Mouse (Mus musculus) bone marrow macrophage, adult 2 months (primary cell): ENCODE measurements around the gene E130114P18Rik. TPM values are rescaled to one million over a fixed set of nuclear protein-coding genes. Genes with fewer than 3 reads are reported as not detected.
A peak's percentile ranks its signal among the peaks of the same experiment; 100 is the strongest.

Experiments used
- H3K27ac ChIP-seq: 2 replicates; pipeline ENCODE4 v1.5.1; 2012; ENCODE audit warnings: low read depth, low read length; ENCODE audit not compliant: insufficient read depth
- H3K4me1 ChIP-seq: 2 replicates; pipeline ENCODE4 v1.6.1; 2012; ENCODE audit warnings: low read length; ENCODE audit not compliant: control insufficient read depth, insufficient read depth
- H3K4me3 ChIP-seq: 2 replicates; pipeline ENCODE4 v1.5.1; 2012; ENCODE audit warnings: mild to moderate bottlenecking, low read length, moderate library complexity; ENCODE audit not compliant: insufficient read depth
- CTCF ChIP-seq: IDR thresholded peaks from 2 replicates; pipeline ENCODE4 v1.5.1; 2012; ENCODE audit warnings: low read depth, mild to moderate bottlenecking, low read length, moderate library complexity
- POLR2A ChIP-seq: IDR thresholded peaks from 2 replicates; pipeline ENCODE4 v1.6.1; 2012; ENCODE audit warnings: mild to moderate bottlenecking, low read depth, low read length, borderline replicate concordance
- polyA plus RNA-seq: library from polyadenylated mRNA; stranded (reverse); fragments of >200 nt; gene quantifications from 2 replicates; pipeline ENCODE4 v1.2.4, GENCODE M21; 2012; ENCODE audit not compliant: missing spikeins, insufficient read depth, insufficient read length

E130114P18Rik gene
- polyA plus RNA-seq, 1 experiment = not detected

DNA sequence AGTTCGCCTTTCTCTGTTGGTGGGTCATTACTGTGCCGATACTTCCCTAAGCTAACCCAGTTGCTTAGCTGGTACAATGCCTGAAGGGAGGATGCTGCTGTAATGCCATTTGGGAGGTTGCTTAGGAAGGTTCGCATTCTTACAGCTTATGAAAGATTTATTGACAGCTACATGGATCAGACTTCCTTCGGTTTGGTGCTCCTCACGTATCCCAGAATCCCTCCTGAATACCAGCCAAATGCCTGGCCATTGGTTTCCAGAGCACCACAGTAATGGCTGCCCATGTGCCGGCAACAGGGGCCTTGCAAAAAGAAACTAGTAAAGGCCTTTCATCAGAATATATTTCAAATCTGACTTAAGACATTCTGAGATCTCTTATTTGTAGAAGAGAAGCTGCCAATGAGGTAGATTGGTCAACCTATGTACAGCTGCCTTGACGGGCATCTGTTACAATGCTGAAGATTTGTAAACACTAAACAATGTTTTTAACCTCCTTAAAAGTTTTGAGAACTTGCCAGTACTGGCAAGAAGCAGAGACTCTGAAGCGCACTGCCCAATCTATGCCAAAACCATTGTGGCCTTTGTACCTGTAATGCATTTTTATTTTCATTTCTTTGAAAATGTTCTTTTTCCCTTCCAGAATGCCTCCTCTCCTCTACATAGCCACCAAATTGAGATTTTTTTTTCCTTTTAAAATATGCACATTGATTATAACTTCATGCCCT is 7.8 kb upstream of the E130114P18Rik start:
- Histone ChIP-seq H3K4me3 (no peak overlapping the region), H3K4me1 (no peaks in the 10 kb centered on the region), H3K27ac (no peak overlapping the region)
- no peak for TF ChIP-seq POLR2A
- TF ChIP-seq CTCF = no peak

DNA sequence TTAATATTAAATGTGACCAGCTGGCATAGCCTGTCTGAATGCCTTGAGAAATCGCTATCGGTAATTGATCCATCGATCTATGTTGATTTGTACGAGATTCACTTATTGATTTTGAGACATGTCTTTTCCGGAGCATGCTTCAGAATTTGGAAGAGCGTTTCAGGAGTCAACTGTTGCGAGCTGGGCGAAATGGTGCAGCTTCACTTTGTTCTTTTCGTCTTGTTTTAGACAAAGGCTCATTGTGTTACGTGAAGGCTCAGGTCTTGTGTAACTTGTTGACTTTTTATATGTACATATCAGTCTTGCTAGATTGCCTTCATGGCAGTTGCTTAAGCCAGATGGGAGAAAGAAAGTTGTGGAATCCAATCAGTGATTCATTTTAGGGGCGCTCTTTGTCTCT is 6.4 kb upstream of the E130114P18Rik start:
- TF ChIP-seq CTCF (no peak), POLR2A (no peak)

DNA sequence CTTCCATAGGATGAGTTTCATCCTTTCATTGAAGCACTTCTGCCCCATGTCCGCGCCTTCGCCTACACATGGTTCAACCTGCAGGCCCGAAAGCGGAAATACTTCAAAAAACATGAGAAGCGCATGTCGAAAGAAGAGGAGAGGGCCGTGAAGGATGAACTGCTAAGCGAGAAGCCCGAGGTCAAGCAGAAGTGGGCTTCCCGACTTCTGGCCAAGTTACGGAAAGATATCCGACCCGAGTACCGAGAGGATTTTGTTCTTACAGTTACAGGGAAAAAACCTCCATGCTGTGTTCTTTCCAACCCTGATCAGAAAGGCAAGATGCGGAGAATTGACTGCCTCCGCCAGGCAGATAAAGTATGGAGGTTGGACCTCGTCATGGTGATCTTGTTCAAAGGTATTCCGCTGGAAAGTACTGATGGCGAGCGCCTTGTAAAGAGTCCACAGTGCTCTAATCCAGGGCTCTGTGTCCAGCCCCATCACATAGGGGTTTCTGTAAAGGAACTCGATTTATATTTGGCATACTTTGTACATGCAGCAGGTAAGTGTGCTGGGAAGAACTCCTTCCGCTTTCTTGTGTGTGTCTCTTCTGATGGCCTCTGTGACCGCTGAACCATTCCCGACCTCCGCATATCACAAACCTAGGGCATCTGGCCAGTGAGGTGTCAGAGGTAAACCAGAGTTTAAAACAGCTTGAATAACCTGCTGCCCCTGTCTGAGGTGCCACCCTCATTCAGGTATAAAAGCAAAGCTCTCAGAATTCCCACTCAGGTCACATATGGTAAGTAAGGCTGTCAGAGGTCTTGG is 5.4 kb upstream of the E130114P18Rik start:
- no peak overlapping the region for H3K27ac ChIP-seq
- H3K4me3 ChIP-seq = no peak overlapping the region
- TF ChIP-seq CTCF (no peak), POLR2A (no peak)
- peaks cover 8% of the 10 kb centered on the region for H3K4me1 ChIP-seq

More for the DNA sequence above, 6.4 kb upstream of the E130114P18Rik start:
- Histone ChIP-seq H3K4me3 (no peak overlapping the region), H3K4me1 (peaks cover 8% of the 10 kb centered on the region), H3K27ac (no peak overlapping the region)

DNA sequence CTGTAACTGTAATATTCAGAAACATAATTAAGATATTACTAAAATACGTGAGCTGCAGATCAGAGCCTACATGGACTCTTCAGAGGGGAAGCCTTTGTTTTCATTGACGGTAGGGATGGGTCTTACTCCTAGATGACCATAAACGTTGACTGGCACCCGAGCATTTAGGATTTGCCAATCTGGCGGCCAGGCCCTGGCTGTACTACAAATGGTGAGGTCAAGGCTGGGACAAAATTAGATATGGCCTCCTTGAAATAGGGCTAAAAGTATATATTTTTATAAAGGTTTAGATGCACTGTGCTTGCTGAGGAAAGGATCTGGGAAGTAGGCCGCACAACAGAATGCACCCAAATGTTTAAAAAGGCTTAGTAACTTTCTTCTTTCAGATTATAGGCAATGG is 4.6 kb upstream of the E130114P18Rik start:
- H3K27ac ChIP-seq = no peak overlapping the region

DNA sequence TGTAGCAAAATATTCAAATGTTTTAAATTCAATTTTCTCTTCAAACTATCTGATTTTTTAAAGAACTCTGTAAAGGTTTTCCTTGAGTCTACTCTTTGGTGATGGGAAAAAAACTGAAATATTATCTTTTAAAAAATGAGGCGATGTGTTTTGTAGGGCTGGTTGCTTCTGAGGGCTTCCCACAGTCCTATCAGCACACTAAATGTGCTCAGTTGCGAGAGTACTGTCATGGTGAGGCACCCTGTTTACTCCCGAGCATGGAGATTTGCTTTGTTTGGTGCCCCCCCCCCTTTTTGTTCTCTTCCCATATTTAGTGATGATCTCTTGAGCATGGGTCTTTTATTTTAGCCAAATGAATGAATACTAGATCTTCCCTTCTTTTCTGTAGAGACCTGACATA is 4.2 kb upstream of the E130114P18Rik start:
- Histone ChIP-seq H3K4me1 (peaks cover 8% of the 10 kb centered on the region), H3K4me3 (no peak overlapping the region), H3K27ac (no peak overlapping the region)
- TF ChIP-seq POLR2A (no peak), CTCF (no peak)

More for the DNA sequence above, 4.6 kb upstream of the E130114P18Rik start:
- peaks cover 8% of the 10 kb centered on the region for H3K4me1 ChIP-seq
- H3K4me3 ChIP-seq = no peak overlapping the region
- no peak for TF ChIP-seq POLR2A

DNA sequence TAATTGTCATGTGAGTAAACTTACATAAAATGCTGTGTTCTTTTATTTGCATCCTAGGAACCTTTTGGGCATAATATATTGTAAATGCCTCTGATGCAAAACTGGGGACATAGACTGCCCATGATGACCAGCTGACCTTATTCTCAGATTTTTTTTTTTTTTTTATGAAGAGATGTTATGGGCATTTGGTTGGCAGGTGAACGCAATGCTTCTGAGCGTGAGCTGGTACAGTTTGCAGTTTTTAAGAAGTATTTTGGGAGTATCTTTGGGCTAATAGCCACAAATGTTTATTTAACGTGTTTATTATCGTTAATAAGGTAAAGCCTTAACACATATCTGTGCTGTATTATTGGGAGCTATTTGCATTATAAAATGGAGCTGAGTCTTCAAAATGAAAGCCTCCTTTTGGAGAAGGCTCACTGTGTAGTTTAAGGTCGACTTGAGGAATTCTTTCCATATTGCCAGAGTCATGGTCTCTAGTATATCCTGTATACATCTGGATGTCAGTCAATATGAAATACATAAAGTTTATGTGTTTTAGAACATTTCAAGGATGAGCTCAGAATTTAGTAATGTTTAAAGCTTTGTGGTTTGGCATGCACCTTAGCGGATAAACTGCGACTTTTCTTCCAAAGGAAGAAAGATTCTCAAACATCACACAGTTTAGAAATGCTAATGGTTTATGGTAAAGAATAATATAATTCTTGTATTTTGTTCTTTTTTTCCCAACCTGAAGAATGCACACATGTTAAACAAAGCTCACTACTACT is 3.0 kb upstream of the E130114P18Rik start:
- TF ChIP-seq CTCF (no peak), POLR2A (no peak)
- H3K27ac ChIP-seq = no peak overlapping the region
- peaks cover 10% of the 10 kb centered on the region for H3K4me1 ChIP-seq
- no peak overlapping the region for H3K4me3 ChIP-seq

DNA sequence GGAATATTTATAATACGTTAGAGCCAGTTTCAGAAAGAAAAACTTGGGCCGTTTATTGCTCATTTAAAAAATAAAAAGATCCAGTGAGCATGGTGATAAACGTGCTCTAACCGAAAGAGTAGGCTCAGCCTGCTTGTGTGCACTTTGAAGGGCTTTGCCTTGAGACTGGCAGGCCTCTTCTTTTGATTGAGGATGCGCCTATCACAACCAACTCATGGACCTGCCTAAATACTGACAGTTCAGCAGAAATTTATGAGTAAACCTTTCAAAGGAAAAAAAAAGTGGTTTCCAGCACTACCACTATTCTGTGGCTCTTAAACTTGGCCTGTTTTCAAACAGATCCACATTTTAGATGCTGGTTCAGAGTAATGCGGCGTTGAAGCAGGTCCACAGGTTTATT is 2.1 kb upstream of the E130114P18Rik start:
- Histone ChIP-seq H3K27ac (no peak overlapping the region), H3K4me3 (no peak overlapping the region), H3K4me1 (peaks cover 11% of the 10 kb centered on the region)
- TF ChIP-seq CTCF = no peak
- no peak for TF ChIP-seq POLR2A

DNA sequence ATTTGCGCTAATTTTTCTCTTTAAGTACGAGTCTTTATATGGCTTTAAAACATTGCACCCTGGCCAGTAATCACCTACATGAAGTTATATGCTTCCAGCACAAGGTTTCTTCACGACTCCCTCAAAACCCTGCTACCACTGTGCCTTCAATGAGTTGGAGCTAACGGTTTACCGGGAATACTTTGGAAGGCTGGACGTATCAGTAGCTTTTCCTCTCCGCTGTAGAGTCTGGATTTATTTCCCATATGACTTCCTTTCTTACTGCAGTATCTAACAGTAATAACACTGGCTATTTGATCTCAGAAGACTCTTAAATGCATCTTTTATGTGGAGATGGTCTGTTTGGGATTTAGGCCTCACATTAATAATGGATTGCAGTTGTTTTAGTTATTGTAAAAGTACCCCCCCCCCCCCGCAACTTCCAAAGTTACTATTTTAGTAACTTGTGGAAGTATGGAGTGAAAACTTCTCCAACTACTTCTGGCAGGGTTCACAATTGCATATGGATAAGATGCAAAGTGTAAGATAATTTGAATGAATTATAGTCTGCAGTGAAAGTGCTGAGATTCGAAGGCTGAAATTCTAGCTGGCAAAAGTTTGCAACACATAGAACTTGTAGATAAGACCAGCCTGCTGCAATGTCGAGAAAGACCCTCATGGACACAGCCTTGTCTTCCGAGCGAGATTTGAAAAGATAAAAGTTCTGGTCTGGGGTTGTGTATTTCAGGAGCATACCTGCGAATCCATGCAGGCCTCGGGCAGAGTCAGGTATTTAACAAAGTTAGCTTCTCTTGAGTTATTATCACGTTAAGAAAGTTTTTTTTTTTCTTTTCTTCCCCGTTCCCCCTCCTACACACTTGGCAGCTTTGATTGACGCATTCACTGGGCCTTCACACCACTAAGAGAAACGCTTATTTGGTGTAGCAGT is 1.4 kb upstream of the E130114P18Rik start:
- Histone ChIP-seq H3K27ac (no peak overlapping the region), H3K4me3 (peak overlapping the region; percentile 99), H3K4me1 (peaks cover 18% of the 10 kb centered on the region)
- no peak for TF ChIP-seq POLR2A
- no peak for TF ChIP-seq CTCF

DNA sequence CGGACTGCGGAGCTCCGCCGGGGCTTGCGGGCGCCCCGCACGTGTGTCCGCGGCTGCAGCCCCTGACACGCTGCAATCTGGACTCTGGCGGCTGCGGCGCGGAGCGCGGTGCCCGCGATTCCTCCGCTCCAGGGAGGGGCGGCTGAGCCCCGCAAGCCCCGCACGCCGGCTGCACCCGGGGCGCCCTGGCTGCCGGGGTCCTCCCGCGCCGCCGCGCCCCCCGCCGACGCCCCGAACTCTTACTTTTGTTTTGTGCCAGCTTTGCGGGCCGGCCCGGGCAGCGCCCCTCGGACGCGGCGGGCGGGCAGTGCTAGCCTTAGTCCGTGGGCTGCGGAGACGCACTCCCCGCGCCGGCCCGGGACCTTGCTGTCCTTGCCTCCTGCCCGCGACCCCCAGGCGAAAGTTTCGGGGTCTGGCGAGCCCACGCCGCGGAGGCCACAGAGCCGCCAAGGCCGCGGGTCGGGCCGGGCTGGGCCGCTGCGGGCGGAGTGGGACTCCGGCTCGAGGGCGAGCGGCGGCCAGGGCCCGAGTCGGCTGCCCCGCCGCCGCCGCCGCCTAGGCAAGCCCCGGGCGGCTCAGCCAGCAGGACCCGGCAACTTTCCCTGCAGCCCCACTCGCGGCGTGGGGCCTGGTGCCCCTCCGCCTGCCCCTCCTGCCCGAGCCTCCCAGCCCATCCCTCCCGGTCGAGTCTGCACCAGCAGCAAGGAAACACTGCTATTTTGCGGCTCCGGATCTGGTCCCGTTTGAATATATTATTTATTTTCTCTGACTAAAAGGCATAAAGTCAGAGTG is 529 bp upstream of the E130114P18Rik start:
- no peak overlapping the region for H3K27ac ChIP-seq
- H3K4me3 ChIP-seq = peak overlapping the region; percentile 99
- TF ChIP-seq CTCF (no peak), POLR2A (no peak)
- H3K4me1 ChIP-seq = peaks cover 23% of the 10 kb centered on the region
